Mouse (Mus musculus) urinary bladder, postnatal 25 days (tissue): ENCODE measurements around the gene Oit3.
A peak's percentile ranks its signal among the peaks of the same experiment; 100 is the strongest.
"Not testable (repeated sequence)": the region's sequence is repeated elsewhere in the genome, so short reads cannot be mapped to it uniquely, and the experiment has no call there.

Source experiments
- DNase-seq: peaks from one replicate; pipeline ENCODE4 v3.0.0; 2022; ENCODE audit warnings: low spot score

Oit3 gene

DNA sequence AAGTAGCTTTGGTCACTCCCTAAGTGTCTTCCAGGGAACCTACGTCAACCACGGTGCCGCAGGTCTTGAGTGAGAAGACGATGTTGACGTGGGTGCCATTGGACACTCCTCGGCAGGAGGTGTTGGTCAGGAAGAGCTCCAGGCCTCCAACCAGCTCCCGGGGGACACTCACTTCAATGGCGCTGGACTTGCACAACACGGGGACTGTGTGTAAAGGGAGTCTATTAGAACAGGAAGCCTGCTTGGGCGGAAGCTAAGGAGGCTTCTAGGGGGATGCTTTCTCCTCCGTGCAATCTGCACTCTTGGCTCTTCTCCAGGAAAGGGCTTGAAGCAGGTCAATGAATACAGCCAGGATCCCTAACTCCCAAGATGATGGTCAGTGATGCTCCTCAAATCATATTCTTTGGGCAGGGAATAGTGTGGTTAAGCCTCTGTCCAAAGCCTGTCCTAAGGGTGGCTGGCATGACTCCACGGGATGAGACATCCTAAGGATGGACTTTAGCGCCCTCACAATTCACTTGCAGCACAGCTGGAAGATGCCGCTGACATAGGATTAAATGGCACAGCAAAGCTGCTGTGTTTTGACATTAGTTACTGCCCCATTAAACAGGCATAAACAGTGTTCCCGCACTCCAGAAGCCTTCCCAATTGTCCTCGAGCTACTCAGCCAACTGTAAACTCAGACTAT is 12.0 kb downstream of the Oit3 start:
- DNase-seq, result no peak

DNA sequence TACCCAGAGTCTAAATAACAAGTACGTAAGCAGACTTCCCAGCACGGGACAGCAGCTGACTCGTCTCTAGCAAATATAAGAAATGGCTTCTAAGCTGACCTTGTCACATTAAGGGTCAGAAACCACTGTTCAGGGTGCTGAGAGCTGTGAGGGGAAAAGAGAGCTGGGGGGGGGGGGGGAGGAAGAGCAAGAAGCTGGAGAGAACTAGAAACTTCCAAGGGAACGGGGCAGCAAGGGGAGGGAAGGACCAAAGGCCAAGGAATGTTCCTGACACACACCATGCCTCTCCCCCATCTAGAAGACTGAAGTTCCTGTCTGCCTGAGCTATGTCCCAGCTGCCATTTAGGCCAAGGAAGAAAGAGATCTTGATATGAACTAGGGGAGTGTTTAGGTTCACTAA is 15.2 kb downstream of the Oit3 start:
- no peak for DNase-seq

DNA sequence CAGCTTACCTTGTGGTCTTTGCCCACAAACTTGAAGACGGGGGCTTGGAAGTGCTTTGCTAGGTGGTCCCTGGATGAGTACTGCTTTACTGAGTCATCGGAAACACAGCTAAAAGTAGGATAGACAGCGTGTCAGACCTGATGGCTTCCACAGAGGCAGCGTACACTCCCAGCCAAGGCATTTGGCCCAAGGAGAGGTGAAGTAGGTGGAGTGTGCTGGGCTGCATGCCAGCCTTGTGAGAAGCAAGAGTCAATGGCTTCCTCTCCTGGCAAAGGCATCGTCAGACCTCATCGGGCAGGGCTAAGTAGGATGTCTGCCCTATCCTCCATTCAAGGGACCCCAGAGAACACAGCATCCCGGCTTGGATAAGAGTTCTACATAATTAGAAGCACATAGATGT is 16.2 kb downstream of the Oit3 start:
- DNase-seq, result no peak

DNA sequence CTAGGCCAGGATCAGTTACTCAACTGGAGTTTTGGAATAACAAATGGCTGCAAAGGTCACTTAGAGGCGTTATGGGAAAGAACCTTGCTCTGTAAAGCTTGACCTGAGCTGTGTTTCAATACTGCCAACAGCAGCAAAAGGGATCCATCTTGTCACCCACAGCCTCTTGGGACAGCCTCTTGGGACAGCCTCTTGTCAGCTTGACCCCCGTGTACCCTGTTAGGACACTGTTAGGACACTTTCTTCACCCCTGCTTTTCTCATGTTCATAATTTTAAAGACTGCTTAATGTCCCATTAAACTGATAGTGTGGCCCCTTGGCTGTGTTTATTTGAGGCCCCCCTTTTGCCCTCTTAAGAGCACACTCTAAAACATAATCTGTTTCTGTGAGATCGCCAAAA is 17.1 kb downstream of the Oit3 start:
- DNase-seq, result no peak

DNA sequence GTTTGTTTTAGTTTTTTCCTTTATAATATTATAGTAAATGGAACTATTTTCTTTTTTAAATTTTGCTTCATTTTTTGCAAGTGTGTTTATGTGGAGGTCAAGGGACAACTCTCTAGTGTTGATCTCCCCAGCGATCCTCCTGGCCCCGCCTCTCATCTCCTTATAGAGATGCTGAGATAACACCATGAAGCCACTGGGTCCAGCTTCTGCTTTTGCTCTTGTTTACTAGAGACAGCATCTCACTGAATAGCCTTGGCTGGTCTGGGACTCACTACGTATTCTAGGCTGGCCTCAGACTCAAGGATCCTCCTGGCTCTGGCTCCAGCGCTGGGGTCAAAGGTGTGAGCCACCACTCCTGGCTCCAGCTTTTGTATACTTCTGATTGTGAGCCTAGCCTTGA is 22.1 kb downstream of the Oit3 start:
- DNase-seq, result no peak

DNA sequence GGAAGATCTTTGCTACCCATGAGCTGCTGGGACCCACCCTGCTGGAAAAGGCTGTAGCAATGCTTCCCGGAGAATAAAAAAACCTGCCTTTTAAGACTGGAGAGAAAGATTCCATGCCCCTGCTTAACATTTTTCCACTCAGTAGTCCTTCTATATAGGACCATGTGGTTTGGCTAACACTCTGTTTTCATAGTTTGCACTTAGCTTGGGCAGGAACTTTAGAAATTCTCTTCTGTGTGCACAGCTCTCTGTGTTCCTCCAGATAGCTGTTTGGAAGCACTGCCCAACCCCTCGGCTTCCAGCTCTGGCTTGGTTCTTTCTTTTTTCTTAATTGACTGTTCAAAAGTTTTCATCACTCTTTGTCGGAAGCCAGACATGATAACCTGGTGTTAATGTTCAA is 25.0 kb downstream of the Oit3 start:
- no peak for DNase-seq

DNA sequence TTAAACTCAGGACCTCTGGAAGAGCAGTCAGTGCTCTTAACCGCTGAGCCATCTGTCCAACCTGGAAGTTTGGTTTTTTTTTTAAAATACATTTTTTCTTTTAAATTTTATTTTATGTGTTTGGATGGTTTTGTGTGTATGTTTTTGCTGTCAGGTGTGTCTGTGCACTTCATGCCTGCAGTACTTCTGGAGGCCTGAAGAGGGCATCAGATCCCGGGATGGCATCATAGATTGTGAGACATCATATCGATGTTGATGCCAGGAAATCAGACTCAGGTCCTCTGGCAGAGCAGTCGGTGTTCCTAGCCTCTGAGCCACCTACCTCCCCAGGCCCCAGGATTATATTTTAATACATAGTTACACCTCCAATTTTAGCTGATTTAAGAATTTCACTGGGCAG is 27.9 kb downstream of the Oit3 start:
- no peak for DNase-seq

DNA sequence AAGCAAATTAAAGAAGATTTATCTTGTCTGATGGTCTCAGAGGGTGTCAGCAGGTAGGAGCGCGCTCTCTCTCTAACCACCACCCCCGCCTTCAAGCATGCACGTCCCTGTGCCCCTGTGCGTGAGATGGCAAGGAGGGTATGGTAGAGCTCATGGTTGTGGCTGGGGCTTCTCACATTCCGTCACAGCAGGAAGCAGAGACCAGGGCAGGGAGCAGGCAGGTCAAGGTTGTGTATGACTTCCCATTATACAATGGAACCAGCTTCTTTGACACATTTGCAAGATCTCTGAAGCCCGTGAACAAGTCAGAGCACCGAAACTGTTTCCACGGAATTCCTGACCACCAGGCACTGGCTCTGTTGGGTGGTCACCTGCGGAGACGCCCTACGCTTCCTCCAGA is 31.3 kb downstream of the Oit3 start:
- no peak for DNase-seq

DNA sequence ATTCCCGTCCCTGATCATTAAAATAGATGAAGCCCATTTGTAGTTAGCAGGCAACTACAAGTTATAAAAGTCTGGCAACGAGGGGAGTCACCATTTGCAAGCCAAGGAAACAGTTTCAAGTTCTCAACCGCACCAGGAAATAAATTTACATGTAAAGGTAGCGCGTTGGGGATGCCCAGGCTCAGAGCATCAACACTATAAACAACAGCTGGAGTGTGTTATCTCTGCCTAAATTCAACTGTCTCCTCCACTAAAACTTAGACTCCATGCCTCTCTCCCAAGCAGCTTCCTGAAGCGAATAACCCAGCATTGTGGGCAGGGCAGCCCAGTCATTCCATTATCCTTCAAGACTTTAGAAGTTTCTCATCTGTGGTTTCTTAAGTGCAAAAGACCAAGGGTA is 33.1 kb downstream of the Oit3 start:
- DNase-seq, result no peak

DNA sequence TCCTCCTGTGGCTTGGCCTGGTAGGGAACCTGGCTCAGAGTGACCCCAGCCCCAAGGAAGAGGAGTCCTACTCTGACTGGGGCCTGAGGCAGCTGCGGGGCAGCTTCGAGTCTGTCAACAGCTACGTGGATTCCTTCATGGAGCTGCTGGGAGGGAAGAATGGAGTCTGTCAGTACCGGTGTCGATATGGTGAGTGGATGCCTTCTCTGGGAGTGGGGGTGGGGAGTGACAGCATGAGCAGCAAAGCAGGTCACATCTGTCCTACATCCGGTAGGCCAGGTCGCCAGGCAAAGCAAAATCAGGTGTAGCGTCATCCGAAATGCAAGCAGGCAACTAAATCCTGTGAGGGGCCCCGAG is 37.8 kb downstream of the Oit3 start:
- DNase-seq, result no peak

DNA sequence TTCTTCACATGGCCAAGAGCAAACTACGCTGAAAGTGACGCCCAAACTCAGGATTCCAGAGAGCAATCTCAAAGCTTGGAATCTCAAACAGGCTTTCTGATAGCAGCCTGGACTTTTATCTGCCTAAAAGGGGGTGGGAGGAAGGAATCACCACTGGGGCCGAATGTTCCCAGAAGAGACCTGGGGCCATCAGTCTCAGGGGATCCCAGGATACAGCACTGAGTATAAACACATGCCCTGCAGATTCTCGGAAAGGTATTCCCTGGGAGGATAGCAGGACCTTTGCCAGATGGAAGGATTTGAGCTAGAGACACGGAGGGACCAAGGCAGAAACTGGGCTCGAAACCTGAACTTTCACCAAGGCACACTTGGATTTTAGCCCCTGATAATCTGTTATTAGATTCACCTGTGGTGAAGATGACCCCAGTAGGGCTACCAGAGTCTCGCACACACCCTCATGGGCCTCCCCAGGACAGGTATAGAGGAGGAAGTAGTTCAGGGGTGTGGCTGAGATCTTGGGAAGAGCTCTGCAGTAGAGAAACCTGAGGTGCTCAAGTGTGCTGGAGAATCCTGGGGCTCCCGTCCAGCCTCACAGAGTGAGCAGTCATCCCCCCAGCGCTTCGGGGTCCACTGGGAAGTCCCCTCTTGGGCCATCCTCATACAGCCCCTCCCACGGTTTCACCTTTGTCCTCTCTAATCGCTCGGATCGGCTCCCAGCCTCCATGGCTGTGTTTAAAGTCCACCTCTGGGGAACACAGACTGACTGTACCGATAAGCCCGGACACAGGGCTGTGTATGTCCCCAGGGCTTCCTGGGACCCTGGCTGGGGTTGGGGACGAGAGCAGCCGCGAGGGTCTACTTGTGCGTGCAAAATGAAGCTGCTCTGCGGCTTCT is 38.4 kb downstream of the Oit3 start, which contains the start of gene Pla2g12b:
TSS of gene Pla2g12b (plus strand) at position 762 of the 894 bp plus-strand sequence.
- no peak for DNase-seq

DNA sequence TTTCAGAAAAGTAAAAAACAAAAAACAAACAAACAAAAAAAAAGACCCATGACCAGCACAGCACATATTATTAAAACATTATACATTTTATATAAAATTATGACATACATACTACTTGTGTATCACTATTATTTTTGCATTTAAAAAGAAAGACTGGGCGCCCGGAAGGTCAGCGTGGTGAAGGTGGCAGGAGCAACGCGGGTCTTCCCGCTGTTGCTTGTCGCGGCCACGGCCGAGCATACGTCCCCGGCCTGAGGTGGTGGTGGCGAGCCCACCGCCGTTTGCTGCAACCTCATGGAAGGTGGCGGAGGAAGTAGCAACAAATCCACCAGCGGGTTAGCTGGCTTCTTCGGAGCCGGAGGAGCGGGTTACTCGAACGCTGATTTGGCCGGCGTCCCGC is 46.1 kb downstream of the Oit3 start, which contains the start of gene Gm10273:
TSS of gene Gm10273 (plus strand) at position 172 of the 400 bp plus-strand sequence.
- not testable (repeated sequence) for DNase-seq

DNA sequence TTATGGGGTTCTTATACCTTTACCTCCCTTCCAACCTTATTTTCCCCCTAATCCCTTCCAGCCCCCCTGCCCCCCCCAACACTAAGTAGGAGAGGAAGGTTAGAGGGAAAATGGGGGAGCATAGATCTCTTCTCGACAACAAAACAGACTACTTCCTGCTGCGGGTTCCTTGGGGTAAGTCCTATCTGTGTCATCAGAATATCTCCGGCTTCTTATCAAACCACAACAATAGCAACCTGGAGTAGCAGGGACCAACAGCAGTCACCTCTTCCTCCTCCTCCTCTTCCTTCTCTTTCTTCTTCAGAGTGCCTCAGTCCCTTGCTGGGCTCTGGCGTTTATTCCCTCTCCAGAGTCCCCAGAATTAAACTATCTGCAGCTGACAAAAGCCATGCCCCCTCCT is 49.7 kb downstream of the Oit3 start:
- no peak for DNase-seq

DNA sequence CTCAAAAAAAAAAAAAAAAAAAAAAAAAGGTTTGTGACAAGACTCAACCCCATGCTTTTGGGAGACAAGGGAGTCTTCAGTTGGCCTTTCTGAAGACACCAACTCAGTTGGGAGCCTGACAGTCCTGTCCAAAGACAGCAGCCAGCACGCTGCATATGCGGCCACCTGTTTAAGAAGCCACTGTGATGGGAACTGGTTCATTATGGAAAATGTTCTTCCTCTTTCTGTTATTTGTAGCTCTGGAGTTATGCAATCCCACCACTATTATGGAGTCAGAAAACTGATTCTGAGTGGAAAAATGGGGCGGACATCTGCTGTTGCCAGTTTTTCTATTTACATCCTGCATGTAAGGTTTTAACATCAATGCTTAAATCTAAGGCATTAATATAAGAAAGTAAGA is 51.9 kb downstream of the Oit3 start:
- DNase-seq, result no peak

DNA sequence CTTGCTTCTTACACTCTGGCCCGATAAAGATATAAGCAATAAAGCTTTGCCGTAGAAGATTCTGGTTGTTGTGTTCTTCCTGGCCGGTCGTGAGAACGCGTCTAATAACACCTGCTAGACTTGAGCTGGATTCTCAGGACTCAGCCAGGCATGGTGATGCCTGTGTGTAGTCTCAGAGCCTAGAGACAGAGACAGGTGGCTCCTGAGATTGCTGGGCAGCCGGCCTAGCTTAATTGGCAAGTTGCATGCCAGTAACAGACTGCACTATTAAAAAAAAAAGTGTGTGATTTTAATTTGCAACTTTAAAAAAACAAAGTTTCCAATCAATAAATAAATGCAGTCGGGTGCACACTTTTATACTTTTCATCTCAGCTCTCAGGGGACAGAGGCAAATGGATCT is 54.6 kb downstream of the Oit3 start:
- DNase-seq, result no peak

DNA sequence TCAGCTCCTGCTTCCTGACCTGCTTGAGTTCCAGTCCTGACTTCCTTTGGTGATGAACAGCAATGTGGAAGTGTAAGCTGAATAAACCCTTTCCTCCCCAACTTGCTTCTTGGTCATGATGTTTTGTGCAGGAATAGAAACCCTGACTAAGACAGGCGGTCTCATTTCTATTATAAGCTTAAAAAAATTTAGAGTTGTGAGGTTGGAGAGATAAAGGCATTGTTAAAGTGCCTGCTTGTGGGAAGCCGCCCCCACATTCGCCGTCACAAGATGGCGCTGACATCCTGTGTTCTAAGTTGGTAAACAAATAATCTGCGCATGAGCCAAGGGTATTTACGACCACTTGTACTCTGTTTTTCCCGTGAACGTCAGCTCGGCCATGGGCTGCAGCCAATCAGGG is 60.0 kb downstream of the Oit3 start:
- not testable (repeated sequence) for DNase-seq

DNA sequence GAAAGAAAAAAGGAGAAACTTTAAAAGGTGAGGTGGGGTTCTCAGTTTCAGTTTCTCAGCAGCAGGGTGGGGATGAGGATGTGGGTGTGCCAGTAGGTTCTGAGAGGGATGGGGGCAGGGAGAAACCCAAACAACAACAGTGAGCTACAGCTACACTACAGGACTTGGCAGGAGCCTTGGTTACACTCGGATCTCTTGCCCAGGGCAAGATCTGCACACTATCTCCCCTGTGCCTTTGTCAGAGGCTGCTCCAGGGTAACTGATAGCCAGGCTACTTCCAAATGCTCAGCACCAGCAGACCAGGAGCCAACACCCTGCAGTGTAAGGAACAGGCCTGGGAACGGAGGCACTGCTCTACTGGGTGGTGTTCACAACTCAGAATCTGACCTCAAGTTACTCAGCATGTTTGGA is 61.2 kb downstream of the Oit3 start:
- DNase-seq, result no peak

DNA sequence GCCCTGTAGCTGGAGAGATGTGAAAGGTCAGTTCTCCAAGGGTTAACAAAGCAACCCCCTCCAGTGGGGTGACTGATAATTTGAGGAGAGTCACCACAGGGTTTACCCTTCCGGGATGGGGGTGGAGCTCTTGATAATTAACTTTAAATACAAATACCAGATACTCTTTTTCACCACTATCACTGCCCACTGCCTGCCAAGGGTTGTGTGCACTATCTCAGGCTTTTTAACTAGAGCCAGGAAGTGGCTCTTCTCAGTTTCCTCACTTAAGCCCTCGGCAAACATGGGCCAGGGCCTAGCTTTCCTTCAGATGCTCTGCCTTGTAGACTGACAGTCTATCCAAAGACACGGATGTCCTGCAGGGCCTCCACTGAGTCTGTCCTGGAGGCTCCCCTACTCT is 61.7 kb downstream of the Oit3 start:
- DNase-seq, result no peak

DNA sequence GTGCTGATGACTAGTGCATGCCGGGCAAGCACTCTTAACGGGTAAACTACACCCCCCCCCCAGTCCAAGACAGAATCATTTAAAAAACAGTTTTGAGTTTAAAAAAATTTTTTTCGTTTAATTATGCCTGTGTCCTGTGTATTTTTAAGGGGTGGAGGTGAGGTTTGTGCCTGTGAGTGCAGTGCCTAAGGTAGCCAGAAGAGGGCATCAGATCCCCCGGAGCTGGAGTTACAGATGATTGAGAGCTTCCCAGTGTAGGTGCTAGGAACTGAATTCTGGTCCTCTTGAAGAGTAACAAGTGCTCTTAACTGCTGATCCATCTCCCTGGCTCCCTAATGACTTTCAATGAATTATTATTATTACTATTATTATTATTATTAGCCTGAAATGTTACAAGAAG is 62.9 kb downstream of the Oit3 start:
- no peak for DNase-seq

DNA sequence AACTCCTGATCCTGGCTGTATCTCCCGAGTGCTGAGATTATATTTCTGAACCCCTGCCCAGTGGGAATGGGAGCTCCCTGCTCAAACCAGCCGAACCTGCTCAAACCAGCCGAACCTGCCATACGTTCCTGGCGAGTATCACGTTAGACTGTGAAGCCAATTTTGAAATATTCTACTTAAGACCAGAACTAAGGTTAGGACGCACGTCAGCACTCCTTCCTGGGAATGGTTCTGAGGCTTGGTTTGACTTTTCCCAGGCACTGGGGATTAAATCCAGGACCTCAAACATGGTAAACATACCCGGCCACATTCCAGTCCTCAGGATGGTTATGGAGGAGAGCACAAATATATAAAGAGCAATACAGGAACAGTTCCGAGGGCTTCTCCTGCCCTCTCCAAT is 63.7 kb downstream of the Oit3 start:
- peak; percentile 37 for DNase-seq
